10 mouse cellular contexts compared by ENCODE assay signal in the genomic region with DNA sequence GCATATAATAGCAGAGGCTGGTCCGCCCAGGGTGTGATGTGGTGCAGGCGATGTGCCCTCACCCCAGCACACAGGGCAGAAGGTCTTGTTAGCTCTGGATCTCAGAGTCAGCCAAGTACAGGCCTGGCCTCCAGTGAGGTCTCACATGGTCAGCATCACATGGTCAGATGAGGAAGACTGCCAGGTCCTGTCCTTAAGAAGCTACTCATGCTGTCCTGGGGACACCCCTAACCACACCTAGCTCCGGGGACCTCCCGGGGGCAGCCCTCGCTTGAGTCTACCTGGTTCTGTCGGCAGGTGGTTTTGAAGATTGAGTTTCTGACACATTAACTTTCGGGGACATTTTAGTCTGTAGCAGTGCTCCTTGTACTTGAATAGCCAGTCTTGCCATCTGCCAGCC. TPM values are rescaled to one million over a fixed set of nuclear protein-coding genes. Genes with fewer than 3 reads are reported as not detected.
DNase-seq lines count a peak whose midpoint lies in the region; ATAC-seq and TF ChIP-seq lines count a peak whose summit lies in the region.
"Had no signal": no experiment of that assay in that cellular context is flagged by ENCODE, and none has a peak within 500 bp of the region (broad histone marks: within the 10 kb centered on the region; RNA-seq: fewer than 3 reads in every experiment).

No protein-coding gene starts in this region.

- no peak overlapping the region for H3K9ac ChIP-seq in forebrain, embryonic 15.5 days (replicated peaks)
- no peak overlapping the region; the same call in 1 of the 2 replicates for H3K9ac ChIP-seq in forebrain, embryonic 14.5 days (ENCODE audit: low read length)
- no peak overlapping the region for H3K9ac ChIP-seq in heart, adult 2 months (ENCODE audit: low read depth, low read length)

- H3K4me1 ChIP-seq in forebrain, embryonic 15.5 days = peaks cover 35% of the 10 kb centered on the region
- peaks cover 18% of the 10 kb centered on the region for H3K4me1 ChIP-seq in forebrain, embryonic 14.5 days (ENCODE audit: control insufficient read depth, insufficient read depth, low read length)
- peaks cover 12% of the 10 kb centered on the region for H3K4me1 ChIP-seq in heart, adult 2 months (ENCODE audit: control insufficient read depth, insufficient read depth, low read length)

- WGBS in forebrain, embryonic 15.5 days = 87% methylated on average over 7 of the region's 7 CpGs
- WGBS in forebrain, embryonic 14.5 days = 86% methylated on average over 7 of the region's 7 CpGs
- 88% methylated on average over 7 of the region's 7 CpGs for WGBS in heart, adult 2 months

- no peak for TF ChIP-seq EP300 in heart, adult 2 months (IDR thresholded peaks at IDR 0.05; ENCODE audit: insufficient read depth, low read depth, low read length)

- DNase-seq in forebrain, embryonic 14.5 days (ENCODE audit: low spot score) = no peak
- DNase-seq in NIH3T3 (ENCODE audit: low read depth) = peak; percentile 65
- DNase-seq in heart, adult 2 months = peak; percentile 45 to 55
- DNase-seq in kidney, postnatal 14 days = peak; percentile 75
- no peak for DNase-seq in thymus, postnatal 0 days (ENCODE audit: low spot score)
- no peak for DNase-seq in left cerebral cortex, adult 11 months (ENCODE audit: low spot score)
- DNase-seq: liver had no signal

- H3K27me3 ChIP-seq in forebrain, embryonic 15.5 days = no peaks in the 10 kb centered on the region
- H3K27me3 ChIP-seq in forebrain, embryonic 14.5 days (replicated peaks; ENCODE audit: control insufficient read depth, insufficient read depth, low read length) = no peaks in the 10 kb centered on the region
- no peaks in the 10 kb centered on the region for H3K27me3 ChIP-seq in heart, adult 2 months (ENCODE audit: control insufficient read depth, insufficient read depth, low read length)

- no peak for TF ChIP-seq POLR2A in heart, adult 2 months (IDR thresholded peaks at IDR 0.05; ENCODE audit: insufficient read depth, low read depth, low read length)

- H3K27ac ChIP-seq in forebrain, embryonic 15.5 days (replicated peaks) = peak overlapping the region; percentile 41; the same call in 1 of the 2 replicates
- no peak overlapping the region for H3K27ac ChIP-seq in forebrain, embryonic 14.5 days (ENCODE audit: low read depth, low read length)
- no peak overlapping the region for H3K27ac ChIP-seq in heart, adult 2 months

- ATAC-seq in forebrain, embryonic 15.5 days (replicated peaks) = no peak
- ATAC-seq in forebrain, embryonic 14.5 days = no peak
- no peak for ATAC-seq in activated CD4-positive, CD25-positive, alpha-beta regulatory T cell, adult 4 months

- no peaks in the 10 kb centered on the region for H3K79me2 ChIP-seq in heart, adult 2 months (replicated peaks; ENCODE audit: control insufficient read depth, insufficient read depth, low read length)

- no peaks in the 10 kb centered on the region for H3K9me3 ChIP-seq in forebrain, embryonic 15.5 days
- no peaks in the 10 kb centered on the region for H3K9me3 ChIP-seq in forebrain, embryonic 14.5 days (replicated peaks; ENCODE audit: control insufficient read depth, low read length)

- no peak for TF ChIP-seq CTCF in heart, adult 2 months (IDR thresholded peaks at IDR 0.05)

- no peak overlapping the region for H3K4me2 ChIP-seq in forebrain, embryonic 15.5 days (replicated peaks)
- H3K4me2 ChIP-seq in forebrain, embryonic 14.5 days (ENCODE audit: low read length) = no peak overlapping the region

- H3K36me3 ChIP-seq in forebrain, embryonic 15.5 days = no peaks in the 10 kb centered on the region
- no peaks in the 10 kb centered on the region for H3K36me3 ChIP-seq in forebrain, embryonic 14.5 days (ENCODE audit: control insufficient read depth, insufficient read depth, low read length)
- no peaks in the 10 kb centered on the region for H3K36me3 ChIP-seq in heart, adult 2 months (ENCODE audit: control insufficient read depth, insufficient read depth, low read length)

- intact Hi-C loops in heart, adult 2 months (cut with DNase I) = no loop called here

- H3K4me3 ChIP-seq in forebrain, embryonic 15.5 days = no peak overlapping the region
- no peak overlapping the region for H3K4me3 ChIP-seq in forebrain, embryonic 14.5 days (ENCODE audit: low read depth, low read length)
- no peak overlapping the region for H3K4me3 ChIP-seq in heart, adult 2 months
- H3K4me3 ChIP-seq: erythroblast, embryonic 14.5 days had no signal

RNA-seq across cellular contexts. Expression of a gene that starts 45.8 kb away (rescaled TPM):
- 28.1 and 34.0 TPM in 2 replicates for polyA plus RNA-seq in forebrain, embryonic 15.5 days (2015; fragmentation: Nextera tagmentation; extraction: Ambion mirVana)
- polyA plus RNA-seq in forebrain, embryonic 14.5 days (2014; fragmentation: Nextera tagmentation; extraction: Ambion mirVana) = 18.7 and 25.2 TPM in 2 replicates
- 10 to 100 TPM in 1 of 2 experiments, 1 to 10 TPM in 1; 5.8 to 10.3 TPM for total RNA-seq in heart, adult 2 months (2021)
- polyA plus RNA-seq in heart, adult 2 months (2012; rRNA removed) = 10.5 and 10.9 TPM in 2 replicates
- 25.1 and 26.3 TPM in 2 replicates for polyA plus RNA-seq in thymus, postnatal 0 days (2015; fragmentation: Nextera tagmentation; extraction: Ambion mirVana)
- polyA plus RNA-seq in activated CD4-positive, CD25-positive, alpha-beta regulatory T cell, adult 4 months (2017; shearing (Covaris generic)) = 10 to 100 TPM in 1 of 2 experiments, 1 to 10 TPM in 1; 6.9 to 12.0 TPM

RNA-seq across cellular contexts. Expression of a gene that starts 58.6 kb away (rescaled TPM):
- polyA plus RNA-seq in forebrain, embryonic 15.5 days (2015; fragmentation: Nextera tagmentation; extraction: Ambion mirVana) = 21.9 and 22.5 TPM in 2 replicates
- polyA plus RNA-seq in forebrain, embryonic 14.5 days (2014; fragmentation: Nextera tagmentation; extraction: Ambion mirVana) = 10.9 and 18.3 TPM in 2 replicates
- total RNA-seq in heart, adult 2 months (2021) = 1 to 10 TPM; 3.6 to 4.7 TPM
- 10.3 and 12.1 TPM in 2 replicates for polyA plus RNA-seq in heart, adult 2 months (2012; rRNA removed)
- polyA plus RNA-seq in thymus, postnatal 0 days (2015; fragmentation: Nextera tagmentation; extraction: Ambion mirVana) = 0.21 and 0.31 TPM in 2 replicates
- polyA plus RNA-seq in activated CD4-positive, CD25-positive, alpha-beta regulatory T cell, adult 4 months (2017; shearing (Covaris generic)) = not detected

Comparison
In these comparisons a context has a peak if more than half of its experiments do, and no peak if none do; other contexts are left out.
1. DNase-seq: peak in NIH3T3 (single experiment), heart, adult 2 months (2 of 2) and kidney, postnatal 14 days (single experiment); none in forebrain, embryonic 14.5 days (single experiment), thymus, postnatal 0 days (single experiment) and left cerebral cortex, adult 11 months (single experiment).